Mouse (Mus musculus) MEL (cell line): Measurements from ENCODE around the gene Hsdl1. TPM values are rescaled to one million over a fixed set of nuclear protein-coding genes. Genes with fewer than 3 reads are reported as not detected.

Experiments used
- DNase-seq: peaks from one replicate; pipeline ENCODE4 v3.0.0; 2011; ENCODE audit warnings: low read depth, low spot score
- H3K27ac ChIP-seq: 2 replicates; pipeline ENCODE4 v1.5.1; 2012; ENCODE audit warnings: low read depth, mild to moderate bottlenecking, control low read depth, low read length, moderate library complexity; ENCODE audit not compliant: control insufficient read depth
- H3K27me3 ChIP-seq, 2 experiments: fragments of 150-350 bp in 1 of 2; sonication (generic) in 1 of 2; 2 replicates each; pipeline ENCODE4 v1.6.1; 2012; ENCODE audit warnings: low read length in 2 of 2, mild to moderate bottlenecking in 2 of 2, improper control_type of control experiment in 1 of 2, moderate library complexity in 1 of 2; ENCODE audit not compliant: insufficient read depth in 2 of 2, control insufficient read depth in 1 of 2
- H3K36me3 ChIP-seq, 2 experiments: 2 replicates each; pipeline ENCODE4 v1.6.1; 2012 to 2014; ENCODE audit warnings: low read length in 2 of 2, improper control_type of control experiment in 1 of 2, inconsistent platforms in 1 of 2, mild to moderate bottlenecking in 1 of 2; ENCODE audit not compliant: insufficient read depth in 2 of 2, control insufficient read depth in 1 of 2
- H3K4me1 ChIP-seq, 2 experiments: fragments of 150-350 bp in 1 of 2; sonication (generic) in 1 of 2; 2 replicates each; pipeline ENCODE4 v1.6.1; 2012; ENCODE audit warnings: low read length in 2 of 2, improper control_type of control experiment in 1 of 2, mild to moderate bottlenecking in 1 of 2; ENCODE audit not compliant: insufficient read depth in 2 of 2, control insufficient read depth in 1 of 2
- H3K4me3 ChIP-seq, 2 experiments: fragments of 150-350 bp in 1 of 2; sonication (generic) in 1 of 2; 2 replicates each; pipeline ENCODE4 v1.5.1; 2012; ENCODE audit warnings: low read depth in 2 of 2, low read length in 2 of 2, mild to moderate bottlenecking in 2 of 2, moderate library complexity in 2 of 2, control low read depth in 1 of 2, improper control_type of control experiment in 1 of 2; ENCODE audit not compliant: control insufficient read depth in 1 of 2, insufficient read depth in 1 of 2
- H3K79me2 ChIP-seq: 2 replicates; pipeline ENCODE4 v1.6.1; 2012; ENCODE audit warnings: mild to moderate bottlenecking, low read length, moderate library complexity; ENCODE audit not compliant: control insufficient read depth, poor library complexity, insufficient read depth
- H3K9ac ChIP-seq: 2 replicates; pipeline ENCODE4 v1.6.1; 2012; ENCODE audit warnings: low read depth, mild to moderate bottlenecking, control low read depth, low read length, moderate library complexity; ENCODE audit not compliant: control insufficient read depth, poor library complexity, severe bottlenecking
- H3K9me3 ChIP-seq: fragments of 150-350 bp; sonication (generic); replicated peaks from 2 replicates; pipeline ENCODE4 v1.6.1; 2012; ENCODE audit warnings: mild to moderate bottlenecking, low read length, improper control_type of control experiment, moderate library complexity; ENCODE audit not compliant: insufficient read depth
- CHD1 ChIP-seq: IDR thresholded peaks from 2 replicates; pipeline ENCODE4 v1.6.1; 2012; ENCODE audit warnings: low read depth, mild to moderate bottlenecking, inconsistent platforms, low read length, improper control_type of control experiment
- CTCF ChIP-seq, 3 experiments: IDR thresholded peaks in 2 of 3; conservative IDR thresholded peaks in 1 of 3; 2 replicates each; pipeline ENCODE4 v1.5.1; 2011 to 2012; ENCODE audit warnings: low read length in 3 of 3, low read depth in 2 of 3, mild to moderate bottlenecking in 2 of 3, improper control_type of control experiment in 1 of 3, inconsistent platforms in 1 of 3, mixed read lengths in 1 of 3, moderate library complexity in 1 of 3; ENCODE audit not compliant: control insufficient read depth in 1 of 3, insufficient read depth in 1 of 3, poor library complexity in 1 of 3, severe bottlenecking in 1 of 3
- E2F4 ChIP-seq: IDR thresholded peaks from 2 replicates; pipeline ENCODE4 v1.6.1; 2011; ENCODE audit warnings: low read depth, low read length, improper control_type of control experiment, borderline replicate concordance
- ELF1 ChIP-seq: IDR thresholded peaks from 2 replicates; pipeline ENCODE4 v1.6.1; 2014; ENCODE audit warnings: low read depth, mild to moderate bottlenecking, inconsistent platforms, low read length, improper control_type of control experiment, moderate library complexity
- EP300 ChIP-seq, 2 experiments: IDR thresholded peaks; 2 replicates each; pipeline ENCODE4 v1.6.1; 2011; ENCODE audit warnings: improper control_type of control experiment in 2 of 2, low read length in 2 of 2, low read depth in 1 of 2, mild to moderate bottlenecking in 1 of 2
- GABPA ChIP-seq: IDR thresholded peaks from 2 replicates; pipeline ENCODE4 v1.6.1; 2012; ENCODE audit warnings: low read depth, mild to moderate bottlenecking, inconsistent platforms, low read length, improper control_type of control experiment, moderate library complexity
- GATA1 ChIP-seq: IDR thresholded peaks from 2 replicates; pipeline ENCODE4 v1.6.1; 2011; ENCODE audit warnings: low read depth, low read length, improper control_type of control experiment
- KAT2A ChIP-seq: conservative IDR thresholded peaks from 2 replicates; pipeline ENCODE4 v1.6.1; 2012; ENCODE audit warnings: low read depth, low read length, improper control_type of control experiment, inconsistent platforms
- MAX ChIP-seq: IDR thresholded peaks from 2 replicates; pipeline ENCODE4 v1.6.1; 2011; ENCODE audit warnings: low read length, improper control_type of control experiment
- MAZ ChIP-seq: IDR thresholded peaks from 2 replicates; pipeline ENCODE4 v1.6.1; 2012; ENCODE audit warnings: low read depth, mild to moderate bottlenecking, inconsistent platforms, low read length, improper control_type of control experiment
- MYB ChIP-seq: IDR thresholded peaks from 2 replicates; pipeline ENCODE4 v1.6.1; 2011; ENCODE audit warnings: mild to moderate bottlenecking, low read depth, low read length, improper control_type of control experiment
- MYC ChIP-seq: IDR thresholded peaks from 2 replicates; pipeline ENCODE4 v1.6.1; 2011; ENCODE audit warnings: low read depth, mild to moderate bottlenecking, low read length, improper control_type of control experiment, moderate library complexity
- NELFE ChIP-seq: IDR thresholded peaks from 2 replicates; pipeline ENCODE4 v1.6.1; 2011; ENCODE audit warnings: low read depth, low read length, improper control_type of control experiment
- NRF1 ChIP-seq: IDR thresholded peaks from 2 replicates; pipeline ENCODE4 v1.6.1; 2014; ENCODE audit warnings: low read depth, mild to moderate bottlenecking, inconsistent platforms, low read length, improper control_type of control experiment, moderate library complexity; ENCODE audit not compliant: poor library complexity, insufficient read depth, severe bottlenecking
- RAD21 ChIP-seq: IDR thresholded peaks from 2 replicates; pipeline ENCODE4 v1.6.1; 2011; ENCODE audit warnings: mild to moderate bottlenecking, low read depth, low read length, improper control_type of control experiment
- TAL1 ChIP-seq: IDR thresholded peaks from 2 replicates; pipeline ENCODE4 v1.6.1; 2012; ENCODE audit warnings: mild to moderate bottlenecking, inconsistent platforms, low read length, moderate library complexity, mixed read lengths
- TCF12 ChIP-seq: IDR thresholded peaks from 2 replicates; pipeline ENCODE4 v1.6.1; 2014; ENCODE audit warnings: low read depth, mild to moderate bottlenecking, inconsistent platforms, low read length, improper control_type of control experiment, moderate library complexity
- USF1 ChIP-seq: IDR thresholded peaks from 2 replicates; pipeline ENCODE4 v1.6.1; 2014; ENCODE audit warnings: low read depth, mild to moderate bottlenecking, inconsistent platforms, low read length, improper control_type of control experiment, moderate library complexity
- USF2 ChIP-seq, 2 experiments: IDR thresholded peaks; 2 replicates each; pipeline ENCODE4 v1.6.1; 2011 to 2012; ENCODE audit warnings: improper control_type of control experiment in 2 of 2, low read length in 2 of 2, borderline replicate concordance in 1 of 2, inconsistent platforms in 1 of 2, low read depth in 1 of 2, mild to moderate bottlenecking in 1 of 2; ENCODE audit not compliant: insufficient read depth in 1 of 2
- ZKSCAN1 ChIP-seq: IDR thresholded peaks from 2 replicates; pipeline ENCODE4 v1.6.1; 2012; ENCODE audit warnings: low read depth, mild to moderate bottlenecking, inconsistent platforms, low read length, improper control_type of control experiment, moderate library complexity
- ZMIZ1 ChIP-seq: IDR thresholded peaks from 2 replicates; pipeline ENCODE4 v1.6.1; 2012; ENCODE audit warnings: low read depth, mild to moderate bottlenecking, inconsistent platforms, low read length, improper control_type of control experiment, moderate library complexity
- ZNF384 ChIP-seq: IDR thresholded peaks from 2 replicates; pipeline ENCODE4 v1.6.1; 2012; ENCODE audit warnings: low read depth, mild to moderate bottlenecking, inconsistent platforms, low read length, improper control_type of control experiment
- polyA plus RNA-seq, 2 experiments: library from polyadenylated mRNA; stranded (reverse) in 1 of 2; unstranded in 1 of 2; fragments of >175 nt in 1 of 2; fragments of >200 nt in 1 of 2; gene quantifications; 2 replicates each; pipeline versions ENCODE4 v1.2.1 to v1.2.4; 2012; ENCODE audit warnings: low replicate concordance in 2 of 2, low read depth in 1 of 2; ENCODE audit not compliant: insufficient read length in 2 of 2, insufficient read depth in 1 of 2, missing spikeins in 1 of 2
- total RNA-seq: library from RNA; depleted of rRNA; stranded (reverse); fragments of 300-350 nt; gene quantifications from 2 replicates; pipeline ENCODE4 v1.2.3, GENCODE M21; 2012

The Hsdl1 gene
- total and polyA plus RNA-seq, 3 experiments, result 29.4 to 46.3 (median 37.1) TPM

GRCm38 (mm10) chr8:119545791-119546190, 29.2 kb downstream of the Hsdl1 start:
- no peak for TF ChIP-seq USF1
- Histone ChIP-seq H3K9me3 (no peaks in the 10 kb centered on the region), H3K27me3 (no peaks in the 10 kb centered on the region), H3K36me3 (peaks cover 0 to 15% of the 10 kb centered on the region in 2 experiments; a peak in 2 of 4 replicates), H3K9ac (no peak overlapping the region), H3K4me3 (no peak overlapping the region), H3K79me2 (peaks cover 16% of the 10 kb centered on the region), H3K27ac (no peak overlapping the region), H3K4me1 (no peaks in the 10 kb centered on the region)
- no peak for DNase-seq

GRCm38 (mm10) chr8:119545180-119545579, 29.8 kb downstream of the Hsdl1 start:
- Histone ChIP-seq H3K27me3 (no peaks in the 10 kb centered on the region), H3K4me1 (no peaks in the 10 kb centered on the region), H3K9me3 (no peaks in the 10 kb centered on the region), H3K9ac (no peak overlapping the region), H3K79me2 (peaks cover 10% of the 10 kb centered on the region), H3K27ac (no peak overlapping the region), H3K36me3 (peaks cover 0 to 17% of the 10 kb centered on the region in 2 experiments; a peak in 2 of 4 replicates), H3K4me3 (no peak overlapping the region)
- no peak for DNase-seq
- no peak for TF ChIP-seq MYB
- no peak for TF ChIP-seq TAL1
- TF ChIP-seq MAZ, result no peak
- no peak for TF ChIP-seq KAT2A
- no peak for TF ChIP-seq GABPA
- TF ChIP-seq CTCF (IDR thresholded peaks at IDR 0.05 in 2 of 3, conservative IDR thresholded peaks at IDR 0.05 in 1 of 3; ENCODE audit: control insufficient read depth in 1 of 3, insufficient read depth in 1 of 3, low read depth in 2 of 3, low read length in 3 of 3, poor library complexity in 1 of 3, severe bottlenecking in 1 of 3), result no peak
- no peak for TF ChIP-seq USF1
- no peak for TF ChIP-seq TCF12
- TF ChIP-seq NRF1, result no peak
- no peak for TF ChIP-seq MAX
- no peak for TF ChIP-seq E2F4

- Histone ChIP-seq H3K27me3 (no peaks in the 10 kb centered on the region), H3K27ac (no peak overlapping the region), H3K9ac (no peak overlapping the region), H3K36me3 (peaks cover 0 to 18% of the 10 kb centered on the region in 2 experiments; a peak in 2 of 4 replicates), H3K79me2 (peaks cover 6% of the 10 kb centered on the region), H3K9me3 (no peaks in the 10 kb centered on the region), H3K4me1 (no peaks in the 10 kb centered on the region), H3K4me3 (no peak overlapping the region)
- no peak for DNase-seq
- TF ChIP-seq MYB, result no peak
- TF ChIP-seq ZNF384, result no peak
- TF ChIP-seq MYC, result no peak
- no peak for TF ChIP-seq USF2 (IDR thresholded peaks at IDR 0.05; ENCODE audit: borderline replicate concordance in 1 of 2, insufficient read depth in 1 of 2, low read depth in 1 of 2, low read length in 2 of 2)
- no peak for TF ChIP-seq NELFE
- TF ChIP-seq ZMIZ1, result no peak
- no peak for TF ChIP-seq GABPA
- TF ChIP-seq MAX, result no peak
- no peak for TF ChIP-seq ELF1
- TF ChIP-seq USF1, result no peak
- TF ChIP-seq EP300 (IDR thresholded peaks at IDR 0.05; ENCODE audit: low read depth in 1 of 2, low read length in 2 of 2), result no peak
- no peak for TF ChIP-seq NRF1
- no peak for TF ChIP-seq CHD1
- TF ChIP-seq GATA1, result no peak
- no peak for TF ChIP-seq ZKSCAN1
- no peak for TF ChIP-seq RAD21
Measured at GRCm38 (mm10) chr8:119544606-119545005, 30.4 kb downstream of the Hsdl1 start.
